Mouse (Mus musculus): ENCODE results near the gene Tspan5.
A peak's percentile ranks its signal among the peaks of the same experiment; 100 is the strongest.

The Tspan5 gene

GRCm38 (mm10) chr3:138744030-138744774 lies 2.2 kb downstream of the Tspan5 start:
- DNase-seq = peak; percentile 23

DNA sequence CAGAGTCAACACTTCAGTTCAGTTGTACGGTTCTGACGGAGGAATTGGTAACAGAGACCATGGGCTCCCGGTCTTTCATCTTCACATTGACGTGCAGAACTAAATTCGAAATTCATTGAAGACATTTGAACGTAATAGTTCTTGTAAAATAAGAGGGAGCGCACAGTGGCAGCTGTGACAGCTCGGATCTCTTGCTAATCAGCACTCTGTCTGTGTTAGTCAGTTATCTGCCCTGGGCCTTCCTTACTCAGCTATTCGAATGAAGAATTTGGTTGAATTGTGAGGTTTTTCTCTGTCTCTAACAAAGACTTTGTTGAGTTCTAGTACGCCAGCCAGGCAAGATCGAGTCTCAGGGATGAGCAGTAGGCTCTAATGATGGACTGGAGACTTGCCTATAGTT lies 3.1 kb downstream of the Tspan5 start:
- no peak for DNase-seq

- DNase-seq = no peak
Observed at GRCm38 (mm10) chr3:138745596-138745995, 3.6 kb downstream of the Tspan5 start.

DNA sequence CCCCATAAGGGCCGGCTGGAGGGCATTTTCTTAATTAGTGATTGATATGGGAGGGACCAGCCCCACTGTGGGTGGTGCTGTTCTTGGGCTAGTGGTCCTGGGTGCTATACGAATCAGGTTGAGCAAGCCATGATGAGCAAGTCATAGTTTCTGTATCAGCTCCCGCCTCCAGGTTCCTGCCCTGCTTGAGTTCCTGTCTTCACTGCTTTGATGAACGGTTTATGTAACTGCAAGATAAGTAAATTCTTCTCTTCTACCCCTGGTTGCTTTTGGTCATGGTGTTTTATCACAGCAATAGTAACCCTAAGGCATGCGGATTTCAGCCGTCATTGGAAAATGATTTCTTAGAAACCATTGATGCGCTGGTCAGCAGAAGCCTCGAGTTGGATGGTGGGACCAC lies 4.6 kb downstream of the Tspan5 start:
- no peak for DNase-seq

- no peak for DNase-seq
Observed at GRCm38 (mm10) chr3:138747035-138747434, 5.0 kb downstream of the Tspan5 start.

DNA sequence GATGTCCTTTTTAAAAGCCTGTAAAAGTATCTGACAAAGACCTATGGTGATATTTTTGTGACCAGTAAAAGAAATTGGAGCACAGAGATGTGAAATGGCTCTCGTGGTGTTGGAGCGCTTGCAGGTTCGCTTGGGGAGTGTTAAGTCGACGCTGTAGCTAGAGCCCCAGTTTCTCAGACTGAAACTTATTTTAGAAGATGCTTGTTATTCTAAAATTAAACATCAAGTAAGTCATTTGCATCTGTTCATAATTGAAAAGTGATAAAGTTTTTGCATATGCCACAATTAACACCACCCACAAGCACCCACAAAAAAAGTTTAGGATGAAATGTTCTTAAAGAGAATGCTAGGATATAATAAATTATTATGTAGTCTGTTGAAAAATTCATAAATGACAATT lies 6.0 kb downstream of the Tspan5 start:
- DNase-seq = no peak

DNA sequence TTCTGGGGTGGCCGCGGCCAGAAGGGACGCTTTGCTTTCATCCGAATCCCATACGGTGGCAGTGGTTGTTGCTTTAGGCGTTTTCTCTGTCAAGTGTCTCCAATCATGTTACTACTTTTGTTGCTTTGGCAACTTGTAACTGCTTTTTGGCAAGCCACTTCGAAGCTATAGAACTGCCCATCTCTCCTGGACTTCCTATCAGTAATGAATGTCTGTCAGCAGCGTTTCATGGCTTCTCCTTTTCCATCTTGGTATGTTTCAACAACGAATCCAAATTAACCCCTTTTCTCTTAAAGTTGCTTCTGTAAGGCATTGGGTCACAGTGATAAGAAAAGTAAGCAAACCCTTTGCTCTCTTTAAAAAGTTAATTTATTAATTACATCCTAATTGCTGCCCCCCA lies 7.7 kb downstream of the Tspan5 start:
- DNase-seq = no peak

DNA sequence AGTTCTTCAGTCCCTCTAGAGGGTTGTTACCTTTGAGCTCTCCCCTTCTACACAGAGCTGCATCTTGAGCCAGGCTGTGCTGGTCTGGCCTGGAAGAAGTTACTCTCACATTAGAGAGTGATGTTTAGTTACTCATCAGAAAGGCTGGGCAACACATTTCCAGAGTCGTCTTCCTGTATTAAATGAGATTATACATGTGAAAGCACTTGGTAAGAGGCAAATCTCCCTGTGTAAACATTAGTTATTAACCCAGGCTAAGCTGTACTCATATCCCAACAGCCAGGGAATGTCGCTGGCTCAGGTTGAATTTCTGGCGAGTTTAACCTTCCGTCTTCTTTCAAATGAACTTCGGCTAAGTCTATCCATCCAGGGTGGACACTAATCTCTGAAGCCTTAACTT lies 9.3 kb downstream of the Tspan5 start:
- DNase-seq = no peak

DNA sequence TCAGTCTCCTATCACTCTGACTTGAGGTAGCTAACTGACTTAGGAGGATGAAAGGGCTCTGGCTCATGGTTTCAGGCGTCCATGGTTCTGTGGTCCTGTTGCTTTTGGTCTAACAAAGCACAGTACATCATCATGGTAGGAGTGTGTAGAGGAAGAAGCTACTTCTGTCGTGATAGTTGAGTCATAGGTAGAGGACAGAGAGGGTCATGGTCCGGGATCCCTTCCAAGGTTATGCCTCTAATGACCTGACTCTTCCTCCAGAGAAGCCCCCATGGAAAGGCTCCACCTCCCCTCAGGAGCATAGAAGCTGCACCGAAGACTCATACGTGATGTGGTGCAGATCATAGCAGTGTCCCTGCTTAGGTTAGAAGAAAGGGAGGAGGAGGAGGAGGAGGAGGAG lies 10.1 kb downstream of the Tspan5 start:
- DNase-seq = no peak

DNA sequence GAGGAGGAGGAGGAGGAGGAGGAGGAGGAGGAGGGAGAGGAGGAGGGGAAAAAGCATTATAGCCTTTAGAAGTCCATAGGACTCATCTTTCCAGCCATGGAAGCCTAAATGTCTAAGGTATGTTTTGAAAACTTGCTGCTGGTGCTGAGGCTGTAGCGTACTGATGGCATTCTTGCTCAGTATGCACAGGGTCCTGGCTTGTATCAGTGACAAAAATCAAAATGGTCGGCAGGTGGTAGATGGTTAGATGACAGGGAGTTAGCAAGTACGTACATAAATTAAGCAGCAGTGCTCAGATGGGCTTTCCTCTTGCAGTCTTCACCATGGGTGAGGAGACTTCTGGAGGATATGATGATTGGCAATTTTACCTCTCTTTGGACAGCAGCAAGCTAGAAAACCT lies 10.8 kb downstream of the Tspan5 start:
- DNase-seq = no peak

DNA sequence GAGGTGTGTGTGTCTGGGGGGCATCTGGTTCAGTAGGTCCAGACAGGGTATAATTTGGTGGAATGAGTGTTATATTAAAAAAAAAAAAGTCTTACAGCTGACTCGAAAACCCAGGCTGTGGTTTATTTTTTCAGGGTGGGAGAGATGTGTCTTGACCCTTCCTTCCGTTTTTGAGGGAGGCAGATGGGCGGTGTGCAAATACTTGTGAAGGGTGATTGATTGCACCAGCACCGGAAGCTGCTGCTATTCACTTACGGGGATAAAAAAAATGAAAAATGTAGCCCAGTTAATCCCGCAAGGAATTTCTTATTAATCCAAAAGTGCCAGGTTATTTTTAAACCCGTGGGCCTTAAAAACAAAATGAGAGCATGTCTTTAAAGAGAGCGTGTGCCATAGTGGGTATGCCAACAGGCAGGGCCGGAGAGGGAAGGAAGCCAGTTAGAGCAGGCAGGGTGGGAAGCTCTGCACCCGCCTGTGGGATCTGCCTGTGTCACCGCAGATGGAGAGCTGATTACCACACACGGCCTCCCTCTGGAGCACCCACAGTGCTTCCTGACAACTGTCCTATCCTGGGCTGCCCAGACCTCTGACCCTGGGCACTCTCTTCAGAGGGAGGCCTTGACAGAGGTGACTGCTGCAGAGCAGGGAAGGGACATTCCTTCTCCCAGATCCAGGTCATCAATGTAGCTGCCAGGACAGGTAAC lies 11.3 kb downstream of the Tspan5 start:
- DNase-seq = peak; percentile 43

DNA sequence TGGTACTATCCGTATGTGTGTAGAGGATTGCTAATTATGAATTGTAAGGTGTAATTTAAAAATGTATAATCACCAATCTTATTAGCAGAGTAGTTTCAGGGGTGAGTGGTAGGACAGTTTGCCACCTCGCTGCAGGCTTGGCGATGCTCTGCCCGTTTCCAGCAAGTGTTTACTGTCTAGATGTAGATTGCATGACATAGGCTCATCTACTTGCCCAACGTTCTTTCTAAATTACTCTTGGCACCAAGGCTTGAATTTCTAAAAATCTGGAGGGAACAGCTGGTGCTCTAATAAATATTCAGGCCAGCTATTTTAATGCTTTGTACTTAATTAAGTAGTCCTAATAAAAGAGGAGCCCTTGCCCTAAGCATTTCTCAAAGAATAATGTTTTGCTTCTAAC lies 12.3 kb downstream of the Tspan5 start:
- no peak for DNase-seq

DNA sequence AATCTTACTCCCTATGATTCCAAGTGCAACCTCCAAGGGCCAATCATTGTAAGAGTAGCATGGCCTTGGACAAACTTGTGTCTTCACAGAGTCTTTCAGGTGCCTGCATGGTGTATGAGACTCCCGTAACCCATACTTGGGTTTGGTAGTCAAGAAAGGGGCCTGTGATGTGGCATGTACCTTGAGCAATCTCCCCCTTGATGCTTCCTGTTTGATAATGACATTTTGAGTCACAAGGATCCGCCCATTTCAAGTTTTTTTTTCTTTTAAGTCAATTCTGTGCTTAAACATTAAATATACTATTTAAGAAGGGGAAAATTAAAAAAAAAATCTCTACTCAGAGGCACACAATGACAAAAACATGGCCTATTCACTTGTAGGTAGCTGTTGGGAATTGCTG lies 15.3 kb downstream of the Tspan5 start:
- no peak for DNase-seq

DNA sequence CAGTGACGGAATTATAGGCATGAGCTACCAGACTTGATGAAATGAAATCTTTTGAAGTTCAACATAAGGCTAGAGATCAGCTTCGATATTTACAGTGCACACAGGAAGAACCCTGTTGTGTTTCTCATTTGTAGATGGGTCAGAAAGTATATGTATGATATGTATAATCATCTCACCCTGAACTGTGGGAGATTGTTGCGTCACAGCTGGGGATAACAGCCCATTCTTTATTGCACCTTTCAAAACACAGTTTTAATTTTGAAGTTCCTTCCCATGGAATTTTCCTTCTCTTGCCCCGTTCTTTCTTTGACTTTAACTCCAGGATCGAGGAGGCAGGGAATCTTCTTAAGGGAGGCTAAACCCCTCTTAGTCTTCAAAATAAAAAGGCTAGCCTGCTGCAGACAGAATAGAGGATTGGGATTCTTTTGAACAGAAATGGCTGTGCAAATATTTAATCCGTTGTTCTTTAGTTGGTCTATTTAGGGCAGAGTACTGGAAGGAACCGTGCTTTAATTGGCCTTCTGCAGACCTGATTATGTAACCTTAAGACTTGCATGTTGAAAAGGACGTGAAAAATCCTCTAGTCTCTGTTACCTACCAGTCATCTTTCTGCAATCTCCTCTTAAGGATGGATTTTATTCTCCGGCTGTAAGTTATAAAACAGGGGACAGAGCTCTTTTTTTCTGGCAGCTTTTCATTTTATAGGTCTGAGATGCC lies 18.1 kb downstream of the Tspan5 start:
- no peak for DNase-seq

- DNase-seq = no peak
Observed at GRCm38 (mm10) chr3:138760685-138761119, 18.7 kb downstream of the Tspan5 start.

- no peak for DNase-seq
Observed at GRCm38 (mm10) chr3:138761531-138761930, 19.5 kb downstream of the Tspan5 start.

GRCm38 (mm10) chr3:138763941-138764340 lies 21.9 kb downstream of the Tspan5 start:
- no peak for DNase-seq

DNA sequence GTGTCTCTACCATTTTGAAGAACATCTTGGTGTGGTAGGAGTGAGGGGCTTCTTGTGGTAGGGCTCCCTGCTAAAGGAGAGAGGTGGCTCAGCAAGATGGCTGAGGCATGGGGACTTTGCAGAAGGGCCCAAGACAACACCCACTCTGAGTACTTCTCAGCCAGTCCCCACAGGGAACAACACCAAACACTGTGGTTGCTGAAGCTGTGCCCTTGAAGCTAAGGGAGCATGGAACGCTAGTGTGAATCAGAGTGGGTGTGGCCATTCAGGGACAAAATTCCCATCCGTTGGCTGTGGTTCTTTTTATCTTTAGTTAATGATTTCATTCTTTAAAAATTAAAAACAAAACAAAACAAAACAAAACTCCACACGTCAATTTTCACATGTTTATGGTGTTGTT lies 22.8 kb downstream of the Tspan5 start:
- no peak for DNase-seq

DNA sequence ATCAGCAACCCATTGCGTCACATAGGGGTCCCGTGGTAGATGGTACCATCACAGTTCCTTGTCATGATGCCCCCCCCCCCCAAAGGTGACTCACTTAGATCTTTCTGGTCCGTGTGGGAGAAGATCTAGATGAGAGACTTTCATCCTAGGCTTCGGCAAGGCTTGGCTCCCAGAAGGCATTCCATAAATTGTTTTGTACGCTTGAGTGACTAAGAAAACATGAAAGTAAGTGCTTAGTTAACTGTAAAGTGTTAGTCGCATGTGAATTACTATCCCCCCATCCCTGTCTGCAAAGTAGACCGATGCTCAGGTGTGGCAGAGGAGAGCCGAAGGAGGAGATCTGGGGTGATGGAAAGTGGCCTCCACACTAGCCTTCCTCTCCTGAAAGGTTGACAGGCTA lies 25.0 kb downstream of the Tspan5 start:
- no peak for DNase-seq

DNA sequence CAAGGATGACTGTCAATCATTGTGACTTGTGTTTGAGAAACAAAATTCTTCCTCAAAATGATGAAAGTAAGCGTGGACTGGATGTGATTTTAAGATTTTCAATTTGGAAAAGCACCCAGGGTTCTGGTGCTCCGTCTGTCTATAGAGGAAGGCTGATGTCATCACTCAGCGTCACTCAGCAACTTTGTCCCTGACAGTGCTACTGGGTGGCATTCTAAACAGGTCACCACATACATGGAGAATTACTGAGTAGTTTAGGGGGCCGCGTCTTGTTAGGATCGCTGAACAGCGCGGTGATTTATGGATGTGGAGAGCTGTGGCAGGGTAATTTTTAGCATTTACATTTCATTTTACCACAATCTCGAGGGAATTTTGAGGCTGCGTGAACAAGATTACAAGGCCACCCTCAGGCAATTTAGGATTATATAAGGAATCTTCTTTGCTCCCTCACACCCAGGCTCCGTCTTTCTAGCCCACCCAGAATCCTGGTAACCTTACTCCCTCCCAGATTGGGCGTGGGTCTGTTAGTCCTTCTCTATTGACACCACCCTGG lies 26.6 kb downstream of the Tspan5 start:
- no peak for DNase-seq

GRCm38 (mm10) chr3:138770650-138771331 lies 28.8 kb downstream of the Tspan5 start:
- no peak for DNase-seq

GRCm38 (mm10) chr3:138771549-138772333 lies 29.7 kb downstream of the Tspan5 start:
- no peak for DNase-seq

All from embryo, embryonic 11 days (tissue).